Mouse (Mus musculus): ENCODE measurements around the gene Prkar1b.

DNA sequence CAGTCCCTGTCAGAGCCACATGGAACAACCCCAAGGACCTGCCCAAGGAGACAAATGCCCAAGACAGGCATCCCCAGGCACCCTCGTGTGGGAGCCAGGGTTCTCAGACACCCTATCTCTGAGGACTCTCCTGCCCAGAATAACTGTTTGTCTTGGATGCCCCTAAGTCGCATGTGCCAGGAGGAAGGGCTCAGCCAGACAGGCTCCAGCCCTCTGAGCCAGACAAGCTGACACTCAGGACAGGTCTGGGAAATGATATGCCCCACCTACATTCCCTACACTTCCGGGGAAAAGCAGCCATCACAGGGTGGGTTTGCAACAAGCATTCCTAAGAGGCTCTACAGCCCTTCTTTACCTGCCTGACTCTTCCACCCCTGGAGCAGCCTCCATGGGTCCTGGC lies 172.0 kb downstream of the Prkar1b start:
- no peak for TF ChIP-seq CTCF (IDR thresholded peaks at IDR 0.05; ENCODE audit: low read depth)
- no peak for TF ChIP-seq EP300 (optimal IDR thresholded peaks at IDR 0.05)

Data from stomach, postnatal 0 days (tissue).